Mouse (Mus musculus): Measurements from ENCODE around the gene Cobl.

- TF ChIP-seq CTCF (IDR thresholded peaks at IDR 0.05), result no peak
- no peak for TF ChIP-seq POLR2A (IDR thresholded peaks at IDR 0.05; ENCODE audit: insufficient read depth, low read depth, low read length)
Measured at GRCm38 (mm10) chr11:12299701-12300446, 164.9 kb downstream of the Cobl start.

Data from heart, adult 2 months (tissue).